ENCODE assay signal across 12 mouse cellular contexts in genomic region chr6:56920222-56921092, GRCm38 (mm10). TPM values are rescaled to one million over a fixed set of nuclear protein-coding genes. Genes with fewer than 3 reads are reported as not detected.
DNase-seq lines count a peak whose midpoint lies in the region; ATAC-seq and TF ChIP-seq lines count a peak whose summit lies in the region.
"Had no signal": no experiment of that assay in that cellular context is flagged by ENCODE, and none has a peak within 500 bp of the region (broad histone marks: within the 10 kb centered on the region; RNA-seq: fewer than 3 reads in every experiment).

No protein-coding gene starts in this region.

- no peak overlapping the region for H3K4me3 ChIP-seq in heart, embryonic 16.5 days (ENCODE audit: low read length)
- peak overlapping the region; percentile 79 for H3K4me3 ChIP-seq in liver, embryonic 15.5 days (replicated peaks)
- no peak overlapping the region for H3K4me3 ChIP-seq in cerebellum, adult 2 months (replicated peaks; ENCODE audit: insufficient read depth, low read depth, low read length)
- H3K4me3 ChIP-seq in limb, embryonic 10.5 days: no peak overlapping the region
- H3K4me3 ChIP-seq: lung, embryonic 15.5 days had no signal

- TF ChIP-seq CTCF in Patski (IDR thresholded peaks at IDR 0.05): no peak
- no peak for TF ChIP-seq CTCF in cerebellum, adult 2 months (IDR thresholded peaks at IDR 0.05; ENCODE audit: borderline replicate concordance, insufficient read depth, low read depth, low read length)

- intact Hi-C loops in heart, postnatal 36 days (cut with DNase I): loop anchor here (5.0 kb wide), 4 partner anchors 88 to 772 kb away; partner anchors contain the start of genes Avl9, Fkbp9 and Pyurf

- H3K36me3 ChIP-seq in heart, embryonic 16.5 days (ENCODE audit: control insufficient read depth, insufficient read depth): no peaks in the 10 kb centered on the region
- peaks cover 5% of the 10 kb centered on the region for H3K36me3 ChIP-seq in liver, embryonic 15.5 days (replicated peaks)
- no peaks in the 10 kb centered on the region for H3K36me3 ChIP-seq in limb, embryonic 10.5 days
- H3K36me3 ChIP-seq: lung, embryonic 15.5 days had no signal

- 25% methylated on average over 12 of the region's 12 CpGs for WGBS in heart, embryonic 16.5 days
- 17% methylated on average over 12 of the region's 12 CpGs for WGBS in liver, embryonic 15.5 days (ENCODE audit: insufficient replicate concordance)
- 70% methylated on average over 12 of the region's 12 CpGs for WGBS in cerebellum, adult 2 months
- 77% methylated on average over 12 of the region's 12 CpGs for WGBS in limb, embryonic 10.5 days

- peaks cover 34% of the 10 kb centered on the region for H3K4me1 ChIP-seq in heart, embryonic 16.5 days (ENCODE audit: control insufficient read depth, insufficient read depth, low read length)
- peaks cover 73% of the 10 kb centered on the region for H3K4me1 ChIP-seq in liver, embryonic 15.5 days (replicated peaks)
- no peaks in the 10 kb centered on the region; the same call in 1 of the 2 replicates for H3K4me1 ChIP-seq in cerebellum, adult 2 months (ENCODE audit: control insufficient read depth, insufficient read depth, low read length)
- peaks cover 10% of the 10 kb centered on the region; the same call in 1 of the 2 replicates for H3K4me1 ChIP-seq in limb, embryonic 10.5 days

- peak overlapping the region; percentile 38 for H3K4me2 ChIP-seq in heart, embryonic 16.5 days (ENCODE audit: low read depth, low read length)
- peak overlapping the region; percentile 80 for H3K4me2 ChIP-seq in liver, embryonic 15.5 days
- H3K4me2 ChIP-seq: hindbrain, embryonic 14.5 days; lung, embryonic 15.5 days had no signal

- no peaks in the 10 kb centered on the region for H3K9me3 ChIP-seq in heart, embryonic 16.5 days (replicated peaks; ENCODE audit: control insufficient read depth, low read length)
- no peaks in the 10 kb centered on the region for H3K9me3 ChIP-seq in liver, embryonic 15.5 days (replicated peaks)
- no peaks in the 10 kb centered on the region for H3K9me3 ChIP-seq in limb, embryonic 10.5 days (replicated peaks)
- H3K9me3 ChIP-seq: lung, embryonic 15.5 days had no signal

- DNase-seq in heart, postnatal 36 days: no peak
- peak; percentile 31 for DNase-seq in Patski (ENCODE audit: low read depth, low spot score)
- DNase-seq in kidney, adult 8-10 months: peak; percentile 73 to 84
- DNase-seq in urinary bladder, postnatal 36 days (ENCODE audit: low spot score in 2 of 2): no peak
- DNase-seq in cerebellum, adult 2 months: no peak
- no peak for DNase-seq in limb, embryonic 10.5 days (ENCODE audit: low spot score)

- POLR2A ChIA-PET in Patski (lab: Charles Lee): no interaction called here

- in situ Hi-C loops in Patski (cut with MboI; ENCODE audit: low pct_unique_long_range_greater_than_20kb): loop anchor here (10.0 kb wide), 1 partner anchor 614 kb away; the partner anchor contains the start of gene Ppm1k

- CTCF ChIA-PET in Patski (lab: Charles Lee): interaction anchor here (1.1 to 4.6 kb wide), 3 partner anchors 12 to 88 kb away, joined by 3 to 29 read pairs (median 4); no protein-coding TSS in a partner anchor

- H3K9ac ChIP-seq in heart, embryonic 16.5 days (ENCODE audit: low read length): 0 out of 2 replicates have a peak overlapping the region, but pooled peaks have one; percentile 40
- peak overlapping the region; percentile 88 for H3K9ac ChIP-seq in liver, embryonic 15.5 days
- H3K9ac ChIP-seq: hindbrain, embryonic 14.5 days; lung, embryonic 15.5 days had no signal

- peak overlapping the region; percentile 53 for H3K27ac ChIP-seq in heart, embryonic 16.5 days (ENCODE audit: low read length)
- H3K27ac ChIP-seq in liver, embryonic 15.5 days (replicated peaks): peak overlapping the region; percentile 97
- H3K27ac ChIP-seq in cerebellum, adult 2 months (ENCODE audit: insufficient read depth, low read length): no peak overlapping the region
- H3K27ac ChIP-seq in limb, embryonic 10.5 days: no peak overlapping the region
- H3K27ac ChIP-seq: hindbrain, embryonic 14.5 days; lung, embryonic 15.5 days had no signal

- TF ChIP-seq POLR2A in cerebellum, adult 2 months (IDR thresholded peaks at IDR 0.05; ENCODE audit: borderline replicate concordance, insufficient read depth, low read length): no peak

- no peaks in the 10 kb centered on the region for H3K27me3 ChIP-seq in heart, embryonic 16.5 days (ENCODE audit: control insufficient read depth, insufficient read depth, low read length)
- H3K27me3 ChIP-seq in Patski: no peaks in the 10 kb centered on the region
- H3K27me3 ChIP-seq in liver, embryonic 15.5 days: no peaks in the 10 kb centered on the region
- no peaks in the 10 kb centered on the region for H3K27me3 ChIP-seq in cerebellum, adult 2 months (ENCODE audit: control insufficient read depth, insufficient read depth, low read length)
- no peaks in the 10 kb centered on the region for H3K27me3 ChIP-seq in limb, embryonic 10.5 days (ENCODE audit: low read depth, poor library complexity, severe bottlenecking)
- H3K27me3 ChIP-seq: lung, embryonic 15.5 days had no signal

- no peak for ATAC-seq in heart, embryonic 16.5 days (replicated peaks; ENCODE audit: extremely low read depth, insufficient read depth, low FRiP score)
- peak; percentile 46 for ATAC-seq in Patski
- peak; percentile 70 for ATAC-seq in liver, embryonic 15.5 days (ENCODE audit: insufficient read depth)

RNA-seq across cellular contexts. Expression of gene Nt5c3, which starts 3.3 kb away (rescaled TPM):
- 70.6 and 77.0 TPM in 2 replicates for polyA plus RNA-seq in heart, embryonic 16.5 days (2015; fragmentation: Nextera tagmentation; extraction: Ambion mirVana)
- 10 to 100 TPM; 74.2 to 94.4 TPM for total RNA-seq in heart, postnatal 36 days (2021)
- 37.3 TPM for polyA plus RNA-seq in Patski (2021)
- polyA plus RNA-seq in liver, embryonic 15.5 days (2015; fragmentation: Nextera tagmentation; extraction: Ambion mirVana): 234 and 240 TPM in 2 replicates
- 38.8 and 47.7 TPM in 2 replicates for polyA plus RNA-seq in cerebellum, adult 2 months (2012; rRNA removed)
- 54.1 and 61.5 TPM in 2 replicates for polyA plus RNA-seq in limb, embryonic 10.5 days (2016; fragmentation: Nextera tagmentation; extraction: Ambion mirVana)

RNA-seq across cellular contexts. Expression of gene Vmn1r4, which starts 3.4 kb away (rescaled TPM):
- polyA plus RNA-seq in heart, embryonic 16.5 days (2015; fragmentation: Nextera tagmentation; extraction: Ambion mirVana): 0.16 TPM in 2 replicates
- not detected for total RNA-seq in heart, postnatal 36 days (2021)
- polyA plus RNA-seq in Patski (2021): 0.10 TPM
- 0.15 and 0.16 TPM in 2 replicates for polyA plus RNA-seq in liver, embryonic 15.5 days (2015; fragmentation: Nextera tagmentation; extraction: Ambion mirVana)
- polyA plus RNA-seq in cerebellum, adult 2 months (2012; rRNA removed): 0.33 and 0.59 TPM in 2 replicates
- 0.31 TPM in 1 of 2 replicates, not detected in the other for polyA plus RNA-seq in limb, embryonic 10.5 days (2016; fragmentation: Nextera tagmentation; extraction: Ambion mirVana)

RNA-seq across cellular contexts. Expression of gene Vmn1r5, which starts 49.6 kb away (rescaled TPM):
- not detected in 2 replicates for polyA plus RNA-seq in heart, embryonic 16.5 days (2015; fragmentation: Nextera tagmentation; extraction: Ambion mirVana)
- not detected for total RNA-seq in heart, postnatal 36 days (2021)
- not detected for polyA plus RNA-seq in Patski (2021)
- not detected in 2 replicates for polyA plus RNA-seq in liver, embryonic 15.5 days (2015; fragmentation: Nextera tagmentation; extraction: Ambion mirVana)
- polyA plus RNA-seq in cerebellum, adult 2 months (2012; rRNA removed): not detected in 2 replicates
- not detected in 2 replicates for polyA plus RNA-seq in limb, embryonic 10.5 days (2016; fragmentation: Nextera tagmentation; extraction: Ambion mirVana)
- total RNA-seq: layer of hippocampus, postnatal 10 days; midbrain, postnatal 0 days had no signal
- polyA plus RNA-seq: hindbrain, embryonic 14.5 days; lung, embryonic 15.5 days; midbrain, postnatal 0 days had no signal

Comparison
In these comparisons a context has a peak if more than half of its experiments do, and no peak if none do; other contexts are left out.
1. H3K27ac ChIP-seq: peak in heart, embryonic 16.5 days (single experiment) and liver, embryonic 15.5 days (single experiment); none in cerebellum, adult 2 months (single experiment) and limb, embryonic 10.5 days (single experiment).
2. DNase-seq: peak in Patski (single experiment) and kidney, adult 8-10 months (2 of 2); none in heart, postnatal 36 days (0 of 2), urinary bladder, postnatal 36 days (0 of 2), cerebellum, adult 2 months (0 of 2) and limb, embryonic 10.5 days (single experiment).